Mouse (Mus musculus) MEL (cell line): Measurements from ENCODE around the gene Ano10. TPM values are rescaled to one million over a fixed set of nuclear protein-coding genes. Genes with fewer than 3 reads are reported as not detected.

Experiments
- DNase-seq: peaks from one replicate; pipeline ENCODE4 v3.0.0; 2011; ENCODE audit warnings: low read depth, low spot score
- H3K27ac ChIP-seq: 2 replicates; pipeline ENCODE4 v1.5.1; 2012; ENCODE audit warnings: low read depth, mild to moderate bottlenecking, control low read depth, low read length, moderate library complexity; ENCODE audit not compliant: control insufficient read depth
- H3K27me3 ChIP-seq, 2 experiments: fragments of 150-350 bp in 1 of 2; sonication (generic) in 1 of 2; 2 replicates each; pipeline ENCODE4 v1.6.1; 2012; ENCODE audit warnings: low read length in 2 of 2, mild to moderate bottlenecking in 2 of 2, improper control_type of control experiment in 1 of 2, moderate library complexity in 1 of 2; ENCODE audit not compliant: insufficient read depth in 2 of 2, control insufficient read depth in 1 of 2
- H3K36me3 ChIP-seq, 2 experiments: 2 replicates each; pipeline ENCODE4 v1.6.1; 2012 to 2014; ENCODE audit warnings: low read length in 2 of 2, improper control_type of control experiment in 1 of 2, inconsistent platforms in 1 of 2, mild to moderate bottlenecking in 1 of 2; ENCODE audit not compliant: insufficient read depth in 2 of 2, control insufficient read depth in 1 of 2
- H3K4me1 ChIP-seq, 2 experiments: fragments of 150-350 bp in 1 of 2; sonication (generic) in 1 of 2; 2 replicates each; pipeline ENCODE4 v1.6.1; 2012; ENCODE audit warnings: low read length in 2 of 2, improper control_type of control experiment in 1 of 2, mild to moderate bottlenecking in 1 of 2; ENCODE audit not compliant: insufficient read depth in 2 of 2, control insufficient read depth in 1 of 2
- H3K4me3 ChIP-seq, 2 experiments: fragments of 150-350 bp in 1 of 2; sonication (generic) in 1 of 2; 2 replicates each; pipeline ENCODE4 v1.5.1; 2012; ENCODE audit warnings: low read depth in 2 of 2, low read length in 2 of 2, mild to moderate bottlenecking in 2 of 2, moderate library complexity in 2 of 2, control low read depth in 1 of 2, improper control_type of control experiment in 1 of 2; ENCODE audit not compliant: control insufficient read depth in 1 of 2, insufficient read depth in 1 of 2
- H3K79me2 ChIP-seq: 2 replicates; pipeline ENCODE4 v1.6.1; 2012; ENCODE audit warnings: mild to moderate bottlenecking, low read length, moderate library complexity; ENCODE audit not compliant: control insufficient read depth, poor library complexity, insufficient read depth
- H3K9ac ChIP-seq: 2 replicates; pipeline ENCODE4 v1.6.1; 2012; ENCODE audit warnings: low read depth, mild to moderate bottlenecking, control low read depth, low read length, moderate library complexity; ENCODE audit not compliant: control insufficient read depth, poor library complexity, severe bottlenecking
- H3K9me3 ChIP-seq: fragments of 150-350 bp; sonication (generic); replicated peaks from 2 replicates; pipeline ENCODE4 v1.6.1; 2012; ENCODE audit warnings: mild to moderate bottlenecking, low read length, improper control_type of control experiment, moderate library complexity; ENCODE audit not compliant: insufficient read depth
- CHD1 ChIP-seq: IDR thresholded peaks from 2 replicates; pipeline ENCODE4 v1.6.1; 2012; ENCODE audit warnings: low read depth, mild to moderate bottlenecking, inconsistent platforms, low read length, improper control_type of control experiment
- EP300 ChIP-seq, 2 experiments: IDR thresholded peaks; 2 replicates each; pipeline ENCODE4 v1.6.1; 2011; ENCODE audit warnings: improper control_type of control experiment in 2 of 2, low read length in 2 of 2, low read depth in 1 of 2, mild to moderate bottlenecking in 1 of 2
- ETS1 ChIP-seq: IDR thresholded peaks from 2 replicates; pipeline ENCODE4 v1.6.1; 2012; ENCODE audit warnings: low read depth, mild to moderate bottlenecking, inconsistent platforms, low read length, improper control_type of control experiment, moderate library complexity
- HCFC1 ChIP-seq: IDR thresholded peaks from 2 replicates; pipeline ENCODE4 v1.6.1; 2012; ENCODE audit warnings: low read depth, mild to moderate bottlenecking, inconsistent platforms, low read length, improper control_type of control experiment, moderate library complexity
- KAT2A ChIP-seq: conservative IDR thresholded peaks from 2 replicates; pipeline ENCODE4 v1.6.1; 2012; ENCODE audit warnings: low read depth, low read length, improper control_type of control experiment, inconsistent platforms
- MAX ChIP-seq: IDR thresholded peaks from 2 replicates; pipeline ENCODE4 v1.6.1; 2011; ENCODE audit warnings: low read length, improper control_type of control experiment
- MAZ ChIP-seq: IDR thresholded peaks from 2 replicates; pipeline ENCODE4 v1.6.1; 2012; ENCODE audit warnings: low read depth, mild to moderate bottlenecking, inconsistent platforms, low read length, improper control_type of control experiment
- MEF2A ChIP-seq: IDR thresholded peaks from 2 replicates; pipeline ENCODE4 v1.6.1; 2014; ENCODE audit warnings: low read depth, mild to moderate bottlenecking, inconsistent platforms, low read length, improper control_type of control experiment; ENCODE audit not compliant: poor library complexity, insufficient replicate concordance, severe bottlenecking; ENCODE audit errors: extremely low read depth
- MXI1 ChIP-seq: IDR thresholded peaks from 2 replicates; pipeline ENCODE4 v1.6.1; 2011; ENCODE audit warnings: mild to moderate bottlenecking, low read depth, low read length, improper control_type of control experiment
- MYB ChIP-seq: IDR thresholded peaks from 2 replicates; pipeline ENCODE4 v1.6.1; 2011; ENCODE audit warnings: mild to moderate bottlenecking, low read depth, low read length, improper control_type of control experiment
- NRF1 ChIP-seq: IDR thresholded peaks from 2 replicates; pipeline ENCODE4 v1.6.1; 2014; ENCODE audit warnings: low read depth, mild to moderate bottlenecking, inconsistent platforms, low read length, improper control_type of control experiment, moderate library complexity; ENCODE audit not compliant: poor library complexity, insufficient read depth, severe bottlenecking
- SMC3 ChIP-seq: IDR thresholded peaks from 2 replicates; pipeline ENCODE4 v1.6.1; 2011; ENCODE audit warnings: low read depth, low read length, improper control_type of control experiment
- TBP ChIP-seq: IDR thresholded peaks from 2 replicates; pipeline ENCODE4 v1.8.0; 2011; ENCODE audit warnings: low read depth, low read length, improper control_type of control experiment
- TCF12 ChIP-seq: IDR thresholded peaks from 2 replicates; pipeline ENCODE4 v1.6.1; 2014; ENCODE audit warnings: low read depth, mild to moderate bottlenecking, inconsistent platforms, low read length, improper control_type of control experiment, moderate library complexity
- USF1 ChIP-seq: IDR thresholded peaks from 2 replicates; pipeline ENCODE4 v1.6.1; 2014; ENCODE audit warnings: low read depth, mild to moderate bottlenecking, inconsistent platforms, low read length, improper control_type of control experiment, moderate library complexity
- USF2 ChIP-seq, 2 experiments: IDR thresholded peaks; 2 replicates each; pipeline ENCODE4 v1.6.1; 2011 to 2012; ENCODE audit warnings: improper control_type of control experiment in 2 of 2, low read length in 2 of 2, borderline replicate concordance in 1 of 2, inconsistent platforms in 1 of 2, low read depth in 1 of 2, mild to moderate bottlenecking in 1 of 2; ENCODE audit not compliant: insufficient read depth in 1 of 2
- ZC3H11A ChIP-seq: IDR thresholded peaks from 2 replicates; pipeline ENCODE4 v1.6.1; 2012; ENCODE audit warnings: low read depth, mild to moderate bottlenecking, inconsistent platforms, low read length, improper control_type of control experiment
- ZMIZ1 ChIP-seq: IDR thresholded peaks from 2 replicates; pipeline ENCODE4 v1.6.1; 2012; ENCODE audit warnings: low read depth, mild to moderate bottlenecking, inconsistent platforms, low read length, improper control_type of control experiment, moderate library complexity
- polyA plus RNA-seq, 2 experiments: library from polyadenylated mRNA; stranded (reverse) in 1 of 2; unstranded in 1 of 2; fragments of >175 nt in 1 of 2; fragments of >200 nt in 1 of 2; gene quantifications; 2 replicates each; pipeline versions ENCODE4 v1.2.1 to v1.2.4; 2012; ENCODE audit warnings: low replicate concordance in 2 of 2, low read depth in 1 of 2; ENCODE audit not compliant: insufficient read length in 2 of 2, insufficient read depth in 1 of 2, missing spikeins in 1 of 2
- total RNA-seq: library from RNA; depleted of rRNA; stranded (reverse); fragments of 300-350 nt; gene quantifications from 2 replicates; pipeline ENCODE4 v1.2.3, GENCODE M21; 2012

Gene Ano10
- total and polyA plus RNA-seq, 3 experiments: 0.54 to 3.1 TPM; not detected in 1

- Histone ChIP-seq H3K79me2 (no peaks in the 10 kb centered on the region), H3K27me3 (no peaks in the 10 kb centered on the region; a peak in 1 of 4 replicates), H3K9ac (no peak overlapping the region), H3K4me1 (no peaks in the 10 kb centered on the region), H3K9me3 (no peaks in the 10 kb centered on the region), H3K27ac (no peak overlapping the region), H3K36me3 (no peaks in the 10 kb centered on the region), H3K4me3 (no peak overlapping the region)
- no peak for DNase-seq
- TF ChIP-seq USF2 (IDR thresholded peaks at IDR 0.05; ENCODE audit: borderline replicate concordance in 1 of 2, insufficient read depth in 1 of 2, low read depth in 1 of 2, low read length in 2 of 2) (no peak), MAZ (no peak), HCFC1 (no peak), NRF1 (no peak), MEF2A (no peak), EP300 (IDR thresholded peaks at IDR 0.05; ENCODE audit: low read depth in 1 of 2, low read length in 2 of 2) (no peak), KAT2A (no peak), TCF12 (no peak), MAX (no peak), SMC3 (no peak)
Measured at GRCm38 (mm10) chr9:122232912-122233311, 61.3 kb downstream of the Ano10 start.

GRCm38 (mm10) chr9:122230701-122231100 is 63.5 kb downstream of the Ano10 start:
- Histone ChIP-seq H3K9me3 (no peaks in the 10 kb centered on the region), H3K9ac (no peak overlapping the region), H3K4me1 (no peaks in the 10 kb centered on the region), H3K4me3 (no peak overlapping the region), H3K79me2 (no peaks in the 10 kb centered on the region), H3K27me3 (no peaks in the 10 kb centered on the region; a peak in 1 of 4 replicates), H3K36me3 (no peaks in the 10 kb centered on the region), H3K27ac (no peak overlapping the region)
- no peak for DNase-seq
- TF ChIP-seq USF2 (IDR thresholded peaks at IDR 0.05; ENCODE audit: borderline replicate concordance in 1 of 2, insufficient read depth in 1 of 2, low read depth in 1 of 2, low read length in 2 of 2): no peak
- no peak for TF ChIP-seq ETS1
- TF ChIP-seq MXI1: no peak
- TF ChIP-seq CHD1: no peak
- no peak for TF ChIP-seq MYB
- TF ChIP-seq USF1: no peak
- no peak for TF ChIP-seq ZMIZ1
- TF ChIP-seq TBP: no peak
- TF ChIP-seq ZC3H11A: no peak
